Mouse (Mus musculus) MEL-GATA-1-ER (cell line): ENCODE results near the gene Rbfox1.

ENCODE experiments used
- DNase-seq: peaks from one replicate; pipeline ENCODE4 v3.0.0-alpha.2; 2012; ENCODE audit warnings: low read depth; ENCODE audit errors: extremely low read depth

Rbfox1 gene

DNA sequence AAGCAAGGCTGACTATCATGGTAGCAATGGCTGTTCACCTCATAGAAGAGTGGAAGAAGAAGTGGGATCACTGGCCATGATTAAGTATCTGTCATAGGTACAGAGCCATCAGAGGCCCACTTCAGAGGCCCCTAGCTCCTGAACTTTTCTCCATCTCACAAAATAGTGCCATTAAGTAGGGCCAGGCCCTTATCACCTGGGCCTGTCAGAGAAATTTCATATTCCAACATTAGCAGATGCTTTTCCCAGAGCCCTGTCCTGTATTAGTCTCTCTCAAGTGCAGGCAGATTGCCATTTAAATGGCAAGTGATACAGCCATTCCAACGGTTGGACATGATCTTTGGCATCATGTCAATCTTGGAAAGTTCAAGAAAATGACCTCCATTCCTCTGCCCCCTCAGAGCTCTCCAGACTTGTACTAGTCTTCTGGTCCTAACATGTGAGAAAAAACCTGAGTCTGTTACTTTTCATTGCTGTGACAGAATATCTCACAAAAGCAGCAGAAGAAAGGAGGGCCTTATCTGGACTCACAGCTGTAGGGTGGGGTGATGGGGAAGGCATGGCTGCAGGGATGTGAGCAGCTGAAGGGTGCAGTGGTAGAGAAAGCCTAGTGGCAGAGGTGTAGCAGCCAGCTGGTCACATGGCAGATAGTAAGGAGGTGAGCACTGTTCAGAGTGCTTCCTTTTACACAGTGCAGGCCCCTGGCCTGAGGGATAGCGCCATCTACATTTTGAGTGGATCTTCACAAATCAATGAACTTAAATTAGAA, 210.6 kb downstream of the Rbfox1 start:
- no peak for DNase-seq

DNA sequence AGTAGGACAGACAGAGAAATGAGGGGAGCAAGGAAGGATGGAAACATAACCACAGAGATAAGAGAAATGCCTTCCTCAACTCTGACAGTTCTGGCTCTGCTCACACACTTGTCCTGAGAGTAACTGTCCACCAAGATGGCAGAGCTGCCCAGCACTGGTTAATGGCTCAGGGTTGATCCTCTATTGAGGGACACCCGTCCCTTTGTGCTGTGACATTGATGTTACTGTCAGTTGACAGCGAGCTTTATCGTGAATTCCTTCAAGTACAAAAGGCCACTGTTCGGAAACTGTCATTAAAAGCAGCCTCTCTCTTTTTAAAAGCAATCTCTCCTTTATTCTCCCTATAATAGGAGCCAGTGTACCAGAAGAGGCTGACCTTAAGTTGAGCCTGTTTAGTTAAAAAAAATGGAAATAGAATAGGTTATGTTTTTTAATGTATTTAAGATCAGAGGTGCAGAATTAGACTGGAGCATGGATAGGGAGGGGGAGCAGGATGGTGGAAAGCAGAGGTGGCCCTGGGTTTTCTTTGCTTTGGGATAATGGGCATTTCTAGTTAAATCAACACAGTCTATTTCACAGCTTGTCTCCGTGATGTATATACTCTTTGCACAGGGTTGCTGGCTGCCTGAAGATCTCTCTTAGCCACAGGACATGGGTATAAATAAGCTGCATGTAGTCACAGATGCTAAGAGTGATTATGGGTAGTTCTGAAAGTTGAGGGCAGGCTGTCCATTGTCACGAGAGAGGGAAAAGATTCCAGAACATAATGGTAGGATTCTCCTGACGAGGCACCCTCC, 212.3 kb downstream of the Rbfox1 start:
- no peak for DNase-seq

DNA sequence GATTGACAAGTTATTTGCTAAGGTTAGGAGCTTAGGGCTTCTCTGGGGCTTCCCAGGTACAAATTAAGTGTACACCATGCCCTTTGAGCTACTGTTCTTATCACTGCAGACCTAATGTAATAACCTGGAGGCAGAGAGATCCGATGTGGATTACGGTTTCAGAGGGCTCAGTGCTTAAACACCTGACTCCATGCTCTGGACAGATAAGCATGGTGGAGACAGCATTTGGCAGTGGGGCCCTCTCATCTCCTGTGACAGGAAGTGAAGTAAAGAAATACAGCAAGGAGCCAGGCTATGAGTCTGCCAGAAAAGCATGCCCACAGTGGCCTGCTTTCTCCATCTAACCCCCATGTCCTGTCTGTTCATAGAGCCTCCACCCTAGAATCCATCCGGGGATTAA, 213.0 kb downstream of the Rbfox1 start:
- DNase-seq, result no peak

DNA sequence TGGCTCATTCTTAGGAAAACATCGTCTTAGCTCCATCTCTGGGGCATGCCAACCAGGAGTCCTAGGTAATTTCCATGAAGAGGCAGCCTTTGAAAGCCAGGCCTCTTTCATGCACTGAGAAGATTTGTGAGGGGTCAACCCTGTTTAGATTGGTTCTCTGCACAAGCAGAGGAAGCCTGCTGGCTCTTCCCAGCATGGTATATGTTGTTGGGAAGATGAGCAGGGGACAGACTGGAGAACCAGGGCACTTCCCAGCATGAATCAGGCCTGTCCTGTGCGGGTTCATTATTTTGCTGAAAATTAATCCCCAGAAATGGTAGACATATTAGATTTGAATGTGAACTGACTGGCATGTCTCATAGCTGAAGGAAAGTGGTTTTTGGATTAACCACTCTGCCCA, 214.4 kb downstream of the Rbfox1 start:
- DNase-seq, result no peak

DNA sequence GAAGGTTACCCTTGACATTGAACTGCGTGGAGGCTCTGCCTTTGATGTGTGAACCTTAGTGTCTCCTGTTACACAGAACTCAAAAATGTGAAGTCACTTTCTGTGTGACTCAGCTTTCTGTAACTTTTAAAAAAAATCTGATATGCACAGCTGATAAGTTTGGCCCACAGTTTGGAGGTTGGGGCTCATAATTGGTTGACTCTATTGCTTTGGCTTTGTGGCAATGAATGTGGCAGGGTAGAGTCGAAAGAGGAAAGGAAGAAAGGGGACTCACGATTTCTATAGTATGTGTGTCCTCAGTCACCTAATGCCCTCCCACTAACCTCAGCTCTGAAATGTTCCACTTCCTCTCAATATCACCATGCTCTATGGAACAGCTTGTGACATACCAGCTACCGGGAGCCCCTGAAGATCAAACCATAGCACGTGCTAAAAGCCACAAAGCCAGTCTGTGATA, 215.3 kb downstream of the Rbfox1 start:
- no peak for DNase-seq

DNA sequence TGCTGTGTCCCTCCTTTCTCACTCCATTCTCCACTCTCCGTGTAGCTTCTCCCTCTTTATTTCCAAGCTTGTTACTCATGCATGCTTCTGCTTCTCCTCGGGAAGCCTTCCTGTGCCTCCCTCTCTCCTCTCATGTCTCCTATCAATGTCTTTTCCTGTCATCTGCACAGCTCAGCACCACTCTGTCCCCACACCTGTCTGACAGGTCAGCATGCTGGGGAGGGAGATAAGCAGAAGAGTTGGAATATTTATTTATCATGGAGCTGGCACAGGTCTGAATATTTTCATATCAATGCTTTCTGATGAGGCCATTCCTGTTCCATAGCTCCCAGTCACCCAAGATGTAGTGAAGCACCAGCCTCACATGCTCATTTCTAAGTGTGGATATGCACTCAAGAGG, 218.6 kb downstream of the Rbfox1 start:
- no peak for DNase-seq

DNA sequence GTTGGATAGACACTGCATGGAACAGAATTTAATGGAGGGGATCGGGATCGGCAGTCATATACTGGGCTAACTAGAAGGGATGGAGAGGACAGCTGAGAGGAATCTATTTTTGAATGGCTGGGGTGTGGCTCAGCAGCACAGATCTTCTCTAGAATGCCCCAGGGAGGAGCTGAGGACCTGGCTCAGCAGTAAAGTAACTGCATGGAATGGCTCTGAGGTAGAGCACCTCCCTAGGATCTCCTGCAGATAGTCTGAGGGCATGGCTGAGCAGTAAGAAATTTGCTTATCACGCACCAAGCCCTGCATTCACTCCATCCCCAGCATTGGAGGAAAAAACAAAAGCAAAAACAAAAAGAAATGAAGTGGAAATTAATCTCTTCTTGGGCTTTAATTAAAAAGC, 225.0 kb downstream of the Rbfox1 start:
- DNase-seq, result no peak

DNA sequence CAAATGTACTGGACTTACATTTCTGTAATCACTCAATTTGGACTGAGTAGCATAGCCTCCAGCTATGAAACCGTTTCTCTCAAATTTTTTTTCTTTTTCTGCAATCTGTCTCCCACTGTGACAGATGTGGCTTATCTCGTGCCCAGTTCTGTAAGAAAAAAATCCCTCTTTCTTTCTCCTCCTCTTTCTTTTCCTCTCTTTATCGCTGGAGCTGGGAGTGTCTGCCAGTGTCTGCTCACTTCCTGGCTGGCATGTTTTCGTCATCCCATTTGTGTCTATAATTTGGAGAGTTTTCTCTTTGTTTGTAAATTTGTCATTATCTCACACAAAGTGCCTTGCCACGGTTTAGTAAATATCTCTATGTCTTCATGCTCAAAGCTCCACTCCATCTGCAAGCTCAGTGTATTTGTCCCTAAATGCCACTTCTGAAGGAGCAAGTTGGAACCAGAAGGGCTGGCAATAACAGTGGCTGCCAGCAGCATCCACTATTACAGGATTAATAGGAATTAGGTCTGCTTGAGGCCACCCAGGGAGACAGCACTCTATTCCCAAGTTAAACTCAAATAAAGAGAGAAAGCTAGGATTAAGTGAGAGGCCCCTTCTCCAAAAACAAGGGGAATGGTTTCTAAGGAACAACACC, 228.8 kb downstream of the Rbfox1 start:
- DNase-seq, result no peak

DNA sequence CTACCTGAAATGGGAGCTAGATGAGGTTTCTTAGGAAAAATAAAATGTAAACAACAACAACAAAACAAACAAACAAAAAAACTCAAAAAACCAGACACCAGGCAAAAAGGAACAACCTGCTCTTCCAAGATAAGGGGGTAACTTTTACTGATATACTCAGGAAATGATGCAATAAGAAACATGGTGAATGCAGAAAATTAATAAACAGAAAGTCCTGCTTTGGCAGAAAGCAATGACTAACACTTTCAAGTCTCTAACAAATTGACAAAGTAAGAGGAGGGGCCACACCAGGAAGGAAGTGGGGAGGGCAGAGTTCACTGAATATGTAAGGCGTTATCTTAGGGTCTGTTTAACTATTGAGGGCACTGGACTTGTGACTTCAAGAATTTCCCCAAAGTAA, 234.3 kb downstream of the Rbfox1 start:
- no peak for DNase-seq

DNA sequence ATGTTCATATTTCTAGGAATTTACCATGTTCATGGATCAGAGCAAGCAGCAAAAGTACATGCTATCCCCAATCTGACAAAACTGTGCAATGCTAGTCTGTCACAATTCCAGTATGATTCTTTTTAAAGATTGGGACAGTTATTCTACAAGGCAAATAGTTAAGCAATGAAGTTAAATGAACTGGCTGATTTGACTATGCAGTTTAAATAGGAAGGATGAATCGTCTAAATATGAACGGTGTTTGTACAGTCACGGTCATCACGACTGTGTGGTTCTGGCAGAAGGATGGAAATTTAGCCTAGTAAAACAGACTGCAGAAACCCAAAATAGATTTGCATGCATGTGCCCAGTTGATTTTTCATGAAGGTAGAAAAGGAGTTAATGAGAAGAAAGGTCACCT, 236.1 kb downstream of the Rbfox1 start:
- DNase-seq, result no peak

DNA sequence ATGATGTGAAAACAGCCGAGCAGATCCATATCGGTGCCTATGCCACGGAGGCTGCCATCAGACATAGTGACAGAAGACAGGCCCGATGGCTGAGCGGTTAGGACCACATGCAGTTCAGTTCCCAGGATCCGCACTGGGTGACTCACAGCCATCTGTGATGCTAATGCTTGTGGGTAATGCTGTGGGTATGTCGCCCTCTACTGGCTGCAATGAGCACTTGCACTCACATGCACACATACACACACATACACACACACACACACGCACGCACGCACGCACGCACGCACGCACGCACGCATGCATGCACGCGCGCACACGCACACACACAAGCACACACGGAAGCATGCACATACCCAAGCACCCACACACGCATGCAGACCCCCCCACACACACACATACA, 237.7 kb downstream of the Rbfox1 start:
- no peak for DNase-seq

DNA sequence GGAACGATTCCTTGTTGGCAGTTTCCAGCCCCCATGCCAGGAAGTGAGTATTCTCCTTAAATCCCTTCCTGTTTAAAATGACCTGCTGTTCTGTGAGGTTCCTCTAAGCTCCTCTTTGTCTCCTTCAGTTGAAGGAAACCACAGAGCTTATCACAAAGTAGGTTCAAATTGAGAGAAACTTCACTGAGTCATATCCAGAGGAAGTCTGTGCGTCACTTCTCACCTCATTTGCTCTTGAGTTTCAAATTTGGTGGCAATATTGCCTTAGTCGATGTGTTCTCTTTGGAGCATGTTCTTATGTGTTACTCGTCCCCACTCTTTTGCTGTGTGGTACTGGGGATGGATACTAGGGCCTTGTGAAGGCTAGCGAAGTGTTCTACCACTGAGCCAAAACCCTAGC, 243.2 kb downstream of the Rbfox1 start:
- no peak for DNase-seq

DNA sequence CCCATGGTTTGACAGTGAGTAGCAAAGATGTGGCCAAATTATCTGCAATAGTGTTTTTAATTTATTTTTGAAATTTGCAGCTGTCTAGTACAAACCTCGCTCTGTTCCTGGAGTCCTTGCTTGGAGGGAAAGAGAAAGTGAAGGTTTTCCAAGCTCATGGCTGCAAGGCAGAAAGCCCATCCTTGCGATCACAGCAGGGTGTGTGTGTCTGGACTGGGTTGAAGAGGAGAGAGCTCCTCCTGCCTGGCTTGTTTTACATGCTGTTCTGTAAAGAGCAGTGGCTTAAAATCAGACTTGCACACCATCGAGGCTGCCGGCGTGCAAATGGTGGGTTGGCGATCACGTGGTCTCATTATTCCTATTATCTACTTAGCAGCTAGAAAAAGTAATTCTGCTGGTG, 249.9 kb downstream of the Rbfox1 start:
- DNase-seq, result no peak

DNA sequence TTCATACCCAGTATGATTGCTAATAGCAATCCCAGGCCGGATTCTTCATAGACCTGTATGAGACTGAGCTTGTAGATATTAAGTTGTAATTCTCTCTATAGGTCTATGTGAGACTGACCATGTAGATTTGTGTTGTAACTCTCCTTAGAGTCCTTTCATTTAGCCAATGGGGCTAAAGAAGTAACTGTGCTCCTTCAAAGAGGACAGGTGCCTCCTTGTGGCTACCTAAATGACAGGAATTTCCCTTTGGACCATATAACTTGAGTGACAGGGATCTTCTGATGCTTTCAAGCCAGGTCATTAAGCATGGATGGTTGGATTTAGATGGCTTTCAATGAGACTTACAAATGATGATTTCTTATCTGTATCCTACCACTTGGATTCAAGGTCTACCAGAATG, 254.3 kb downstream of the Rbfox1 start:
- DNase-seq, result no peak

DNA sequence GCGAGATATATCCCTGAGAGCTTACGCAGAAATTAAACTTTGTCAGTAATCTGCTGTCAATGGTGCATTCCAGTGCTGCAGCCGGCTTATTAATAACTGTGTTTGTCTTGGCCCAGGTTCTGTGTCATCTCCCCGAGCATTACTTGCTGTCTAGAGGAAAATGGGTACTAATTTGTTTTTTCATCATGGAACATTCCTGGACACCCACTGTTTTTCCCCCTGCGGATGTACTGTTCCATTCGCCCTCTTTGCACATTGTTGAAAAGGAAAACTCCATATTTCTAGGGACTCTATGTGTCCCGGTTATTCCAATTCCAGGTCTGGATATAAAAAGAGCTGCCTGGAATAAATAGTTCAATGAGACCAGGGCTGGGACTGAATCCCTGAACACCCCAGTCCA, 262.8 kb downstream of the Rbfox1 start:
- no peak for DNase-seq

DNA sequence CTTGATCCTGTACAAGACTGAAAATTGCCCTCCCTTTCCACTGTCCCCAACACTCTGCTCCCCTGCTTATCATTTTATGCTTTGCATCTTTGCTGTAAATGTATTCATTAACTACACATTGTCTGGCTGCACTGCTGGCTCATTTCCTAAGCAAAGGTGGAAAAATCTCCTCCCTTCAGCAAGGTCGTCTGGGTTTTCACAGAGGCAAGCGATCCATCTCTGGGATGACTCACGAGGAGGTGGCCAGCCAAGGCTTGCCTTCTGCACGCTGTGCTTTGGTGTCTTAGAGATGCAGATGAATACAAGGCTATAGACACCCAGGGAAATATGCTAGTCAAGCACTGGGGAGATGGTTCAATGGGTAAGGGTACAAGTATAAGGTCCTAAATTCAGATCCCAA, 264.2 kb downstream of the Rbfox1 start:
- no peak for DNase-seq

DNA sequence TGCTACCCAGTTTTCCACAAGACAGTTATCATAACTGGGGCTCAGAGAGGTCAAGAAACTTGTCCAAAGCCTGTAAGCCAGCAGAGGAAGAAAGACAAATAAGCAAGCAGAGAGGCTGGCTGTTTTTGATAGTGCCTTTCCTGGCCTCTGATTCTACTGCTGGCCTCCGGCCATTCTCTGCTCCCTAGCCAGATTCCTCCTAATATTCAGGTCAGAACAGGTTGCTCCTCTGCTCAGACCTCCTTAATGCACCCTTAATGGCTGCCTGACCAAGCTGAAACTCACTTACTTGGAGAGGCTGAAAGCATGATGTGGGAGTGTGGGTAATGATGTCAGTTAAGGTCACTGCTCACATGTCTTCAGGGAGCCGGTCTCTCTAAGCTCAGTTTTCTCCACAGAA, 270.4 kb downstream of the Rbfox1 start:
- no peak for DNase-seq

DNA sequence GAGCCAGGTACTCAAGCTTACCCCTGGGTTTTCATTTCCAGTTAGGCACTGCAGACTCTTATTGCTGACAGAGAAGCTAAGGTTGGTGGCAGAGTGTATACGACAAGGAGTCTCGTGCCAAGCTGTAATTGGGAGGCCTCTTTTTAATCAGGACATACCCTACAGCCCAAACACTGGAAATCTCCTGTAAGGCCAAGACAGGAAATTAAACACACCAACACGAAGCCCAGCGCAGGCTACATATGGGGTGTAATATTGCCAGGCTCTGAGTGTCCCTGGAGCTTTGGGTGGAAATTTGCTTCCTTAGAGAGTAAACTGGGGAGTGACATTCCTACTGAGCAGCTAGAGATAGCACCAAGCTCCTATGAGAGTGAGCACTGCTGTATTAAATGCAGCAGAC, 279.3 kb downstream of the Rbfox1 start:
- no peak for DNase-seq

DNA sequence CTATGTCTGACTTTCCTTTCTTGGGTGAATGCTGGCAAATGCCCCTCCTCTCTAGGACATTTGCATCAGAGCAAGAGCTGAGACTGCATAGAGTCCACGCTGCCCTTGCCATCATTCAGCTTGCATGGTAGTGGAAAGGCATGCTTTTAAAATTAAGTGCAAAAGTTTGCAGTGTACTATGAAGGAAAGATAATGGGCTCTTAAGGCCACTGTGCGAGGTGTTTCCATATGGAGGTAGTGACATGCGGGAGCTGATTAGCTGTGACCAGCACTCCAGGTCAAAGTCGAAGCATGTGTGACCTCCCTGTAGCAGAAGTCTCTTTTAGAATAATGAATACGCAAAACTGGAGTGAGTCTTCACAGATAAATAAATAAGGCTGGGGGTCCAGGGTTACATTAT, 284.2 kb downstream of the Rbfox1 start:
- DNase-seq, result no peak

DNA sequence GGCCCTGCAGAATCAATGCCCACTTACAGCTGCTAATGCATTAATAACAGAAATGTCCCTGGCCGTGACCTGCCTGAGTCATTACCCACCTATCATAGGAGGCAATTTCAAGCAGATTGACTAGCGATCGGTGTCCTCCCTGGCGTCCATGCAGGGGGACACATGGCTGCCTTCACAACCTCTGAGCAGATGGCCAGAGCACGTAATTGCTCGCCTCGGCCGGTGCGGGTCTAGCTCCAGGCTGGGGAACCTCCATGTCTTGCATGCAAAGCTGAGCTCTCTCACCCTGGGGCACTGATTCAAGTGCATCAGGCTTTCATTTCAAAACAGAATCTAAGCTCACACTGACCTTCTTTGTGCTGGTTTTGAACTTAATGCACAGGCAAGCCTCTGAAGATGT, 295.7 kb downstream of the Rbfox1 start:
- DNase-seq, result no peak

DNA sequence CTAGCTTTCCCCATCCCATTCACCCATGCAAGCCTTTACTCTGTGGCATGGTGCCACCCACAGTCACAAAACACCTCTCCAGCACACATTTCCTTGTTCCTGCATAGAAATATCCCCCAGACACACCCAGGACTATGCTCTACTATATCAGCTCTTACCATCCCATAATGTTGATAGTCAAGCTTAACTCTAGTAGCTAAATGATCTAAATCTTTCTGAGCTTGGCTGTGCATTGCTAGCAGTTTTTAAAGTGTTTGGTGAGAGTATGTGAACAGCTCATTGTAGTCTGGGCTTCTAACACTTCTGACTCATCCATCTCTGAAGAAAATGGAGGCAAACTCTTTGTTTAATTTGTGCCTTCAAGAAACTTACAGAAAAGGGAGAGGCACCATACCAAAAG, 297.2 kb downstream of the Rbfox1 start:
- no peak for DNase-seq

DNA sequence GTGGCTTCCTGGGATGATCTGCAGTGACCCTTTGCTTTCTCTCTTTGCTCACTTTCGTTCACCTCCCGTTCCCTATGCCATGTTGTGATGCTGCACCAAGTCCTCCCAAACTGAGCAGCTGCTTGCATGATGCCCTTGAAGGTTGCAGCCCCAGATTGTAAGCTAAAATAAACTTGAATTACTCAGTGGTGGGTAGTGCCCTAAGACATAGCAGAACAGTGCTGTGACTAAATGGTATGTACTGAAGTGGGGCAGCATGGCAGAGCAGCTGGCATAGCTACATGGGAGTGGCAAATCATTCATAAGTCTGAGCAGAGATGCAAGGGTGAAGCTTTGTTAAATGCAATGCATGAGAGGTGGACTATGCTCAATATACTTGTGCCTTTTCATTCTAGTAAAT, 307.2 kb downstream of the Rbfox1 start:
- DNase-seq, result no peak
